Mouse (Mus musculus): ENCODE results near the gene Lysmd3. TPM values are rescaled to one million over a fixed set of nuclear protein-coding genes. Genes with fewer than 3 reads are reported as not detected.

The Lysmd3 gene
- polyA plus RNA-seq, 1 experiment, result 6.4 TPM

- no peak overlapping the region for H3K27ac ChIP-seq (ENCODE audit: insufficient read depth, low read length)
- TF ChIP-seq CTCF (IDR thresholded peaks at IDR 0.05; ENCODE audit: extremely low read depth, insufficient read depth, low read length) (no peak), POLR2A (IDR thresholded peaks at IDR 0.05; ENCODE audit: extremely low read depth, insufficient read depth, low read length) (no peak)
- no peak overlapping the region for H3K4me3 ChIP-seq (ENCODE audit: insufficient read depth, low read length)
- no peaks in the 10 kb centered on the region; the same call in 1 of the 2 replicates for H3K4me1 ChIP-seq (ENCODE audit: control insufficient read depth, insufficient read depth, low read length)
Measured at GRCm38 (mm10) chr13:81694446-81694845, 37.0 kb downstream of the Lysmd3 start.

- Histone ChIP-seq H3K27ac (ENCODE audit: insufficient read depth, low read length) (no peak overlapping the region), H3K4me1 (ENCODE audit: control insufficient read depth, insufficient read depth, low read length) (no peaks in the 10 kb centered on the region; the same call in 1 of the 2 replicates), H3K4me3 (ENCODE audit: insufficient read depth, low read length) (no peak overlapping the region)
- TF ChIP-seq CTCF (IDR thresholded peaks at IDR 0.05; ENCODE audit: extremely low read depth, insufficient read depth, low read length) (no peak), POLR2A (IDR thresholded peaks at IDR 0.05; ENCODE audit: extremely low read depth, insufficient read depth, low read length) (no peak)
Measured at GRCm38 (mm10) chr13:81703148-81703547, 45.7 kb downstream of the Lysmd3 start.

GRCm38 (mm10) chr13:81703621-81704020, 46.2 kb downstream of the Lysmd3 start:
- TF ChIP-seq POLR2A (IDR thresholded peaks at IDR 0.05; ENCODE audit: extremely low read depth, insufficient read depth, low read length) (no peak), CTCF (IDR thresholded peaks at IDR 0.05; ENCODE audit: extremely low read depth, insufficient read depth, low read length) (no peak)
- Histone ChIP-seq H3K27ac (ENCODE audit: insufficient read depth, low read length) (no peak overlapping the region), H3K4me1 (ENCODE audit: control insufficient read depth, insufficient read depth, low read length) (no peaks in the 10 kb centered on the region; the same call in 1 of the 2 replicates), H3K4me3 (ENCODE audit: insufficient read depth, low read length) (no peak overlapping the region)

- Histone ChIP-seq H3K27ac (ENCODE audit: insufficient read depth, low read length) (no peak overlapping the region), H3K4me3 (ENCODE audit: insufficient read depth, low read length) (no peak overlapping the region), H3K4me1 (ENCODE audit: control insufficient read depth, insufficient read depth, low read length) (no peaks in the 10 kb centered on the region; the same call in 1 of the 2 replicates)
- TF ChIP-seq CTCF (IDR thresholded peaks at IDR 0.05; ENCODE audit: extremely low read depth, insufficient read depth, low read length) (no peak), POLR2A (IDR thresholded peaks at IDR 0.05; ENCODE audit: extremely low read depth, insufficient read depth, low read length) (no peak)
Measured at GRCm38 (mm10) chr13:81706311-81706710, 48.8 kb downstream of the Lysmd3 start.

- no peak overlapping the region for H3K4me3 ChIP-seq (ENCODE audit: insufficient read depth, low read length)
- no peak for TF ChIP-seq CTCF (IDR thresholded peaks at IDR 0.05; ENCODE audit: extremely low read depth, insufficient read depth, low read length)
- no peak for TF ChIP-seq POLR2A (IDR thresholded peaks at IDR 0.05; ENCODE audit: extremely low read depth, insufficient read depth, low read length)
- H3K4me1 ChIP-seq (ENCODE audit: control insufficient read depth, insufficient read depth, low read length), result peaks cover 2% of the 10 kb centered on the region; the same call in 1 of the 2 replicates
- H3K27ac ChIP-seq (ENCODE audit: insufficient read depth, low read length), result no peak overlapping the region
Measured at GRCm38 (mm10) chr13:81709805-81710204, 52.3 kb downstream of the Lysmd3 start.

- peak overlapping the region; percentile 72 for H3K4me3 ChIP-seq (ENCODE audit: insufficient read depth, low read length)
- H3K27ac ChIP-seq (ENCODE audit: insufficient read depth, low read length), result no peak overlapping the region
- TF ChIP-seq CTCF (IDR thresholded peaks at IDR 0.05; ENCODE audit: extremely low read depth, insufficient read depth, low read length) (no peak), POLR2A (IDR thresholded peaks at IDR 0.05; ENCODE audit: extremely low read depth, insufficient read depth, low read length) (no peak)
- peaks cover 2% of the 10 kb centered on the region; the same call in 1 of the 2 replicates for H3K4me1 ChIP-seq (ENCODE audit: control insufficient read depth, insufficient read depth, low read length)
Measured at GRCm38 (mm10) chr13:81710266-81710665, 52.8 kb downstream of the Lysmd3 start.

- peaks cover 2% of the 10 kb centered on the region; the same call in 1 of the 2 replicates for H3K4me1 ChIP-seq (ENCODE audit: control insufficient read depth, insufficient read depth, low read length)
- TF ChIP-seq CTCF (IDR thresholded peaks at IDR 0.05; ENCODE audit: extremely low read depth, insufficient read depth, low read length), result no peak
- TF ChIP-seq POLR2A (IDR thresholded peaks at IDR 0.05; ENCODE audit: extremely low read depth, insufficient read depth, low read length), result peak; percentile 28; the same call in 1 of the 2 replicates
- peak within 1 kb of the TSS; percentile 64 for H3K27ac ChIP-seq (ENCODE audit: insufficient read depth, low read length)
- H3K4me3 ChIP-seq (ENCODE audit: insufficient read depth, low read length), result peak within 1 kb of the TSS; percentile 72
Measured at GRCm38 (mm10) chr13:81710775-81711545, 53.5 kb downstream of the Lysmd3 start, which contains the start of the genes Polr3g and Mblac2. Gene Polr3g (minus strand): TSS chr13:81711013. Gene Mblac2 (plus strand): TSS chr13:81711341.

GRCm38 (mm10) chr13:81711546-81712371, 54.3 kb downstream of the Lysmd3 start:
- H3K27ac ChIP-seq (ENCODE audit: insufficient read depth, low read length), result no peak overlapping the region
- H3K4me3 ChIP-seq (ENCODE audit: insufficient read depth, low read length), result peak overlapping the region; percentile 72
- no peak for TF ChIP-seq CTCF (IDR thresholded peaks at IDR 0.05; ENCODE audit: extremely low read depth, insufficient read depth, low read length)
- no peak for TF ChIP-seq POLR2A (IDR thresholded peaks at IDR 0.05; ENCODE audit: extremely low read depth, insufficient read depth, low read length)
- peaks cover 2% of the 10 kb centered on the region; the same call in 1 of the 2 replicates for H3K4me1 ChIP-seq (ENCODE audit: control insufficient read depth, insufficient read depth, low read length)

- H3K4me3 ChIP-seq (ENCODE audit: insufficient read depth, low read length), result no peak overlapping the region
- H3K27ac ChIP-seq (ENCODE audit: insufficient read depth, low read length), result no peak overlapping the region
- TF ChIP-seq POLR2A (IDR thresholded peaks at IDR 0.05; ENCODE audit: extremely low read depth, insufficient read depth, low read length), result no peak
- TF ChIP-seq CTCF (IDR thresholded peaks at IDR 0.05; ENCODE audit: extremely low read depth, insufficient read depth, low read length), result no peak
- H3K4me1 ChIP-seq (ENCODE audit: control insufficient read depth, insufficient read depth, low read length), result peaks cover 2% of the 10 kb centered on the region; the same call in 1 of the 2 replicates
Measured at GRCm38 (mm10) chr13:81713896-81714295, 56.4 kb downstream of the Lysmd3 start.

Other genes with a start within 250 kb of the Lysmd3 start
- gene Adgrv1, start 24.5 kb upstream of the Lysmd3 start, polyA plus RNA-seq (2012; rRNA removed), result 1.9 and 2.4 TPM in 2 replicates
- gene Polr3g, start 53.4 kb downstream of the Lysmd3 start, polyA plus RNA-seq (2012; rRNA removed), result 5.1 and 5.7 TPM in 2 replicates
- gene Mblac2, start 53.7 kb downstream of the Lysmd3 start, polyA plus RNA-seq (2012; rRNA removed), result 22.3 and 23.4 TPM in 2 replicates
- 150 and 164 TPM in 2 replicates for gene Cetn3, start 125.4 kb downstream of the Lysmd3 start, polyA plus RNA-seq (2012; rRNA removed)

Data from cortical plate, adult 2 months (tissue).